Mouse (Mus musculus): ENCODE measurements at regions not wholly inside any gene's neighbourhood (a gene's known extent, or its start where the extent isn't known, plus 50 kb on each side); places are given as distances from the start of the nearest gene placed in this dataset.

DNA sequence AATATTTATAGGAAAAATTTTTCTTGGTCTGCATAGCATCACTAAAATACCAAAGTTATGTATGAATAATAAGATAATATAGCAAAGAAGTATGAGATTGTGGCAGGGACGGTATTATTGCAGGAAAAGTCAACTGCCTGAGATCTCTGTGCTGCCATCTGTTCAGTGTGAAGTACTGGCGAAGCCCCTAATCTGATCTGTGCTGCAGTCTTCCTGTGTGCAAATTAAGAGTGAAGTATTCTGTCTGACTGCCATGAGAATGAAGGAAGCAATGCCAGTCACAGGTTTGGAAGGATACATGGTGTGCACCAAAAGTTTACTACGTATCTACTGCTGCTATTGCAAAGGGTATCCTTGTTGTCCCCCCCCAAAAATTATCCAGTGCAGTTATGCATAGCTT is 501.5 kb downstream of the Rab28 start:
- no peak overlapping the region for H3K9ac ChIP-seq (replicated peaks)
- TF ChIP-seq EP300 (IDR thresholded peaks at IDR 0.05; ENCODE audit: low read depth) = no peak
- TF ChIP-seq CTCF (IDR thresholded peaks at IDR 0.05; ENCODE audit: low read depth) = no peak
- ATAC-seq (ENCODE audit: insufficient read depth) (no peak), DNase-seq (ENCODE audit: low read depth in 3 of 3, low spot score in 3 of 3) (no peak)
- no peak overlapping the region for H3K4me3 ChIP-seq (ENCODE audit: insufficient read depth in 1 of 2, low read depth in 2 of 2, low read length in 2 of 2)
- no peak overlapping the region for H3K27ac ChIP-seq
- no peaks in the 10 kb centered on the region for H3K36me3 ChIP-seq (replicated peaks; ENCODE audit: control insufficient read depth, insufficient read depth, low read depth)
- H3K4me2 ChIP-seq (ENCODE audit: low read depth) = no peak overlapping the region
- H3K4me1 ChIP-seq (replicated peaks; ENCODE audit: control insufficient read depth in 2 of 2, insufficient read depth in 2 of 2, low read length in 1 of 2) = no peaks in the 10 kb centered on the region
- 45% methylated on average over 3 of the region's 3 CpGs for WGBS (ENCODE audit: insufficient replicate concordance)
- H3K27me3 ChIP-seq (ENCODE audit: control insufficient read depth, insufficient read depth, low read length) = no peaks in the 10 kb centered on the region
- no peaks in the 10 kb centered on the region for H3K9me3 ChIP-seq (ENCODE audit: control insufficient read depth, low read length)

DNA sequence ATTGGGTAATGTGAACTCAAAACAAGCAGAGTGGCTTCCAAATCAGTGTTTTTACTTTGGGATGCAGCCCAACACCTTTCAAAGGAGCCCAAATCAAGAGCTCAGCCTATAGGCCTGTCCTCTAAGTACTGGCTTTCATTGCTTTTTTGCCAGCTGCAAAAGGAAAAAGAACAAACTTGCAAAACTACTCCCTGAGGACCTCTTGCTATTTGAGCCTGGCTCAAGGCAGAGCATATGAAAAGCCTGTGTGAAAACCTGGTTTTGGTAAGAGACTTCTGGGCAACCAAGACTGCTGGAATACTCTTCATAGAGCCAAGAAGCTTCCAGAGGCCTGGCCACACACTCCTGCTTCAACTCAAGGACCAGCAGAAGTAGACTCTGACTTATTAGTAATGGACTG is 503.5 kb downstream of the Rab28 start:
- Histone ChIP-seq H3K27me3 (ENCODE audit: control insufficient read depth, insufficient read depth, low read length) (no peaks in the 10 kb centered on the region), H3K9ac (replicated peaks) (no peak overlapping the region), H3K4me1 (replicated peaks; ENCODE audit: control insufficient read depth in 2 of 2, insufficient read depth in 2 of 2, low read length in 1 of 2) (no peaks in the 10 kb centered on the region), H3K4me3 (ENCODE audit: insufficient read depth in 1 of 2, low read depth in 2 of 2, low read length in 2 of 2) (no peak overlapping the region), H3K4me2 (ENCODE audit: low read depth) (no peak overlapping the region), H3K9me3 (ENCODE audit: control insufficient read depth, low read length) (no peaks in the 10 kb centered on the region), H3K27ac (no peak overlapping the region), H3K36me3 (replicated peaks; ENCODE audit: control insufficient read depth, insufficient read depth, low read depth) (no peaks in the 10 kb centered on the region)
- DNase-seq (ENCODE audit: low read depth in 3 of 3, low spot score in 3 of 3) (no peak), ATAC-seq (ENCODE audit: insufficient read depth) (no peak)
- TF ChIP-seq CTCF (IDR thresholded peaks at IDR 0.05; ENCODE audit: low read depth) (no peak), EP300 (IDR thresholded peaks at IDR 0.05; ENCODE audit: low read depth) (no peak)

DNA sequence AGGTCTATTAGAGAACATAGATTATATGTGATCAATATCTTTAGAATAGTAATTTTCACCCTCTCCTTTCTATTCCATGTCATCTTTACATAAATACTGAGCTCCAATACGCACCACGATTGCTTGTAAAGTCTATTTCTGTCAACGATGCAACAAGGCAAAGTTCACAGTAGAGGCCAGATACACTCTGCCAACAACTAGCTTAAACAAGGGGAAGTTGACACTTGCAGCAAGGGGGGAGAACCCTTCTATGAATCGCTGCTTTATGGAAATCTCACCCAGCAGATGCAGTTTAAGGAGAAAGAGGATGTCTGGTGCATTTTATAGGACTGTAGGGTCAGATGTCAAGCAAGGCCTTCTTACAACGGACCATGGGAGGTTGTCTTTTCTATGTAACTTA is 520.8 kb downstream of the Rab28 start:
- H3K9me3 ChIP-seq (ENCODE audit: control insufficient read depth, low read length) = no peaks in the 10 kb centered on the region
- H3K27ac ChIP-seq = no peak overlapping the region
- ATAC-seq (ENCODE audit: insufficient read depth) (no peak), DNase-seq (ENCODE audit: low read depth in 3 of 3, low spot score in 3 of 3) (peak in 1 of 3 experiments; percentile 3)
- 39% methylated on average over 5 of the region's 5 CpGs for WGBS (ENCODE audit: insufficient replicate concordance)
- no peak overlapping the region for H3K4me2 ChIP-seq (ENCODE audit: low read depth)
- H3K36me3 ChIP-seq (replicated peaks; ENCODE audit: control insufficient read depth, insufficient read depth, low read depth) = no peaks in the 10 kb centered on the region
- no peaks in the 10 kb centered on the region for H3K4me1 ChIP-seq (replicated peaks; ENCODE audit: control insufficient read depth in 2 of 2, insufficient read depth in 2 of 2, low read length in 1 of 2)
- TF ChIP-seq EP300 (IDR thresholded peaks at IDR 0.05; ENCODE audit: low read depth) (0 out of 2 replicates have a peak, but pooled peaks have one; percentile 7), CTCF (IDR thresholded peaks at IDR 0.05; ENCODE audit: low read depth) (no peak)
- H3K27me3 ChIP-seq (ENCODE audit: control insufficient read depth, insufficient read depth, low read length) = no peaks in the 10 kb centered on the region
- H3K4me3 ChIP-seq (ENCODE audit: insufficient read depth in 1 of 2, low read depth in 2 of 2, low read length in 2 of 2) = no peak overlapping the region
- no peak overlapping the region for H3K9ac ChIP-seq (replicated peaks)

DNA sequence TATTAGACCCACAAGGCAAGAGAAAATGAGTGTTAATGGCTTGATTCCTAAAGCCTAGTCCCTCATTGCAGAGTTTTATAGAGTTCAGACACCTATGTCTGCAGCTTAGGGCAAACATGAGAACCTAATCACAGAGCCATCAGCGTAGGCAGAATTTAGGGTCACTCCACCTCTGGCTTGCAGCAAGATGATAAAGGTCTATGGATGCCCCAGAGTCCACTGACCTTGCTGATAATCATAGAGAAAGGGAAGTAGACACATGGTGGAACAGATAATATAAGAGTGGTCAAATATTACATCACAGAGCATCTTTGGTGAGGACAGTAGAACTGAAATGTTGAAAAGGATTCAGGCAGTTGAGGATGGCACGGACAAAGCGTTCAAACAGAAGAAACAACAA is 530.7 kb downstream of the Rab28 start:
- H3K9ac ChIP-seq (replicated peaks) = no peak overlapping the region
- no peak overlapping the region for H3K27ac ChIP-seq
- no peaks in the 10 kb centered on the region for H3K4me1 ChIP-seq (replicated peaks; ENCODE audit: control insufficient read depth in 2 of 2, insufficient read depth in 2 of 2, low read length in 1 of 2)
- no peaks in the 10 kb centered on the region for H3K36me3 ChIP-seq (replicated peaks; ENCODE audit: control insufficient read depth, insufficient read depth, low read depth)
- DNase-seq (ENCODE audit: low read depth in 3 of 3, low spot score in 3 of 3) = no peak
- H3K4me3 ChIP-seq (ENCODE audit: insufficient read depth in 1 of 2, low read depth in 2 of 2, low read length in 2 of 2) = no peak overlapping the region
- no peaks in the 10 kb centered on the region for H3K27me3 ChIP-seq (ENCODE audit: control insufficient read depth, insufficient read depth, low read length)
- WGBS (ENCODE audit: insufficient replicate concordance) = 58% methylated on average over 3 of the region's 3 CpGs
- H3K4me2 ChIP-seq (ENCODE audit: low read depth) = no peak overlapping the region
- H3K9me3 ChIP-seq (ENCODE audit: control insufficient read depth, low read length) = no peaks in the 10 kb centered on the region
- TF ChIP-seq CTCF (IDR thresholded peaks at IDR 0.05; ENCODE audit: low read depth) (no peak), EP300 (IDR thresholded peaks at IDR 0.05; ENCODE audit: low read depth) (no peak)
- no peak for ATAC-seq (ENCODE audit: insufficient read depth)

DNA sequence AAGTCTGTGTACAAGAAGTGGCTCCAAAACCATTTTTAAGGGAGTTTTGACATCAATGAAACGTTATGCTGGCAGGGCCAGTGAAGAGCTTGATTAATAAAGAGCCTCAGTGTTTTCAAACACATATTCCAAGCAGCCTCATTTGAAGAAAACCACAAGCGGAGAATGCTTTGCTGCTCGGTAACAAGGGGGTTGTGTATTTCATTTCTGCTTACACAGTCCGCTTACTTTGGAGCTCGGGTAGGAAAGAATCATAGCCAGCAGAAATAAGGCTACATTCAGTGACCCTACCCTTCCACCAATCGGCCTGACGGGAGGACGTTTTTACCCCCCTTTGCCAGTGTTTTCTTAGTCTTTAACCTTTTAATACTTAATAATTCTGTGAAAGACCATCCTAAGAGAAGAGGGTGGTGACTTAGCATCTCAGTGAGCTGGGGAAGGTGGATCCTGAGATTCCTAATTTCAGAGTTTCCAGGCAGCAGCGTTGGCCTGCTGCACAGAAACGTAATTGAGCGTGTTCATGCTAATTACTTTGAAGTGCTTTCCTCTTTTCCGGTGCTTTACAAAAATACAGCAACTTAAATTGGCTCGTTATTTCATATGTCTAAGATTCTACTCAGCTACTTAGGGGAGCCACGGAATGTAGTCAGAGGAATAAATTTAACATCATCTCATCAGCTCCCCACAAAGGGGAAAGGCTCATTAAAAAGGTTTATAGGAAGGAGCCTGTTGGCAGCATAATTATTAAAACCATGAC is 541.9 kb downstream of the Rab28 start:
- no peak overlapping the region for H3K4me3 ChIP-seq (ENCODE audit: insufficient read depth in 1 of 2, low read depth in 2 of 2, low read length in 2 of 2)
- ATAC-seq (ENCODE audit: insufficient read depth) = no peak
- no peak for DNase-seq (ENCODE audit: low read depth in 3 of 3, low spot score in 3 of 3)
- H3K9me3 ChIP-seq (ENCODE audit: control insufficient read depth, low read length) = no peaks in the 10 kb centered on the region
- no peak for TF ChIP-seq CTCF (IDR thresholded peaks at IDR 0.05; ENCODE audit: low read depth)
- no peak for TF ChIP-seq EP300 (IDR thresholded peaks at IDR 0.05; ENCODE audit: low read depth)
- H3K36me3 ChIP-seq (replicated peaks; ENCODE audit: control insufficient read depth, insufficient read depth, low read depth) = no peaks in the 10 kb centered on the region
- H3K27ac ChIP-seq = no peak overlapping the region
- no peaks in the 10 kb centered on the region for H3K4me1 ChIP-seq (replicated peaks; ENCODE audit: control insufficient read depth in 2 of 2, insufficient read depth in 2 of 2, low read length in 1 of 2)
- 59% methylated on average over 14 of the region's 14 CpGs for WGBS (ENCODE audit: insufficient replicate concordance)
- no peak overlapping the region for H3K4me2 ChIP-seq (ENCODE audit: low read depth)
- H3K9ac ChIP-seq (replicated peaks) = no peak overlapping the region
- no peaks in the 10 kb centered on the region for H3K27me3 ChIP-seq (ENCODE audit: control insufficient read depth, insufficient read depth, low read length)
